Mouse (Mus musculus) cerebellum, adult 2 months (tissue): Measurements from ENCODE around the gene Slco2b1. TPM values are rescaled to one million over a fixed set of nuclear protein-coding genes. Genes with fewer than 3 reads are reported as not detected.

Source experiments
- DNase-seq, 2 experiments: peaks; one replicate each; pipeline ENCODE4 v3.0.0; 2021
- H3K27ac ChIP-seq: fragments of 200-500 bp; 2 replicates; pipeline ENCODE4 v1.5.1; 2012; ENCODE audit warnings: low read length, control low read depth, inconsistent platforms; ENCODE audit not compliant: insufficient read depth
- H3K27me3 ChIP-seq: fragments of 200-500 bp; 2 replicates; pipeline ENCODE4 v1.6.1; 2012; ENCODE audit warnings: inconsistent platforms, mild to moderate bottlenecking, low read length, moderate library complexity; ENCODE audit not compliant: control insufficient read depth, insufficient read depth
- H3K4me1 ChIP-seq: fragments of 200-500 bp; 2 replicates; pipeline ENCODE4 v1.6.1; 2011; ENCODE audit warnings: low read length; ENCODE audit not compliant: control insufficient read depth, insufficient read depth
- H3K4me3 ChIP-seq: fragments of 200-500 bp; replicated peaks from 2 replicates; pipeline ENCODE3; 2011; ENCODE audit warnings: mild to moderate bottlenecking, low read depth, low read length, control low read depth; ENCODE audit not compliant: insufficient read depth
- CTCF ChIP-seq: fragments of 200-500 bp; IDR thresholded peaks from 2 replicates; pipeline ENCODE4 v1.5.1; 2011; ENCODE audit warnings: low read depth, mild to moderate bottlenecking, control low read depth, low read length, moderate library complexity, borderline replicate concordance; ENCODE audit not compliant: insufficient read depth
- POLR2A ChIP-seq: fragments of 200-500 bp; IDR thresholded peaks from 2 replicates; pipeline ENCODE4 v1.6.1; 2011; ENCODE audit warnings: low read length, control low read depth, borderline replicate concordance; ENCODE audit not compliant: insufficient read depth
- WGBS: fragments of 180-500 bp; shearing (Covaris S2); methylation state at CpG from one replicate; pipeline ENCODE4 v1.1.7; 2018; 5-methylcytosine and 5-hydroxymethylcytosine counted together
- polyA plus RNA-seq: library from polyadenylated mRNA; depleted of rRNA; stranded (reverse); fragments of >200 nt; gene quantifications from 2 replicates; pipeline ENCODE4 v1.2.3, GENCODE M21; 2012

The Slco2b1 gene
- polyA plus RNA-seq, 1 experiment = 9.4 TPM

DNA sequence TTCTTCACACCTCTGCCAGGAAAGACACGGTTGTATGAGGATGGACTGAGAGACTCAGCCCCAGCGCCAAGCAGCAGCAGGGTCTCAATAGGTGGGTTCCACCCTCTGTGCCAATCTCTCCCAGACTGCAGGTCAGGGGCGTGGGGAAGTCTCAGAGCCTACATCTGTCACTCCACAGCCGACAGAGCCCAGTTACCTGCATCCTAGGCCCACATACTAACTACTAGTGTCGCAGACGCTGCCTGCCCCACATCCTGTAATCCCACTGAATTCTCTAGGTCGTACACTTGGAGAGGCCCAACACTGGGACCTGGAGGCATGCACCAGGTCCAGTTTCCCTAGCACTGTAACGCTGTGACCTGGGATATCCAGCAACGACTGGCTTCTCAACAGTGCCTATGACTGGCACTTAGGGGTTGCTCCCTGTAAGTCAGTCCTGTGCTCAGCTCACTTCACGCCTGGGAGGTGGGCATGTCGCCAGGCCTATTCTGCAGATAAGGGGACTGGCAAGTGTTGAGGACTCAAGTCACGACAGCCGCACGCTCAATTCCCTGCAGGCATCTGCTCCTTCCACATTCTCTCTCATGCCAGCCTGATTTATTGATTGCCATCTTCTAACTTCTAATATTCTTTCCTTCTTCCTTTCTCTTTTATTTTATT lies 49.4 kb downstream of the Slco2b1 start:
- DNase-seq = no peak
- Histone ChIP-seq H3K4me3 (no peak overlapping the region), H3K27me3 (no peaks in the 10 kb centered on the region), H3K4me1 (peaks cover 30% of the 10 kb centered on the region), H3K27ac (no peak overlapping the region)
- no peak for TF ChIP-seq CTCF
- no peak for TF ChIP-seq POLR2A
- WGBS = 70% methylated on average over 14 of the region's 14 CpGs

DNA sequence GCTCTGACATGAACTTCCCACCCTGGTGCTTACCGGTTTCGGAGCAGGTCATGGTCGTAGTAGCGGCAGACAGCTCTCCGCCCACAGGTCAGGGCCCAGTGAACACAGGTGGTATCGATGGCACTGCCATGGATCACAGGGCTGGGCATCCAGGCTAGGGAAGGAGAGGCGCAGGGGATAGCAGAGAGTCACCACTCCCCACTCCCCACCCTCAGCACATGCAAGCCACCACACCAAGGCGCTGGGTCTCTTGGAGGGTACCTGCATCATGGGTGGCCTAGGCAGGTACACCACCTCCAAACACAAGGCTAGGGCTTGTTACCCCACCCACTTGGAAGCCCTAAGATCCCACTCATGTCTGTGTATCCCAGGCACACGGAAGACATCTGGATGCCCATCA lies 50.1 kb downstream of the Slco2b1 start:
- no peak for DNase-seq
- Histone ChIP-seq H3K27me3 (no peaks in the 10 kb centered on the region), H3K27ac (no peak overlapping the region), H3K4me3 (no peak overlapping the region), H3K4me1 (peaks cover 27% of the 10 kb centered on the region)
- WGBS = 97% methylated on average over 9 of the region's 9 CpGs
- TF ChIP-seq POLR2A = no peak
- TF ChIP-seq CTCF = no peak

DNA sequence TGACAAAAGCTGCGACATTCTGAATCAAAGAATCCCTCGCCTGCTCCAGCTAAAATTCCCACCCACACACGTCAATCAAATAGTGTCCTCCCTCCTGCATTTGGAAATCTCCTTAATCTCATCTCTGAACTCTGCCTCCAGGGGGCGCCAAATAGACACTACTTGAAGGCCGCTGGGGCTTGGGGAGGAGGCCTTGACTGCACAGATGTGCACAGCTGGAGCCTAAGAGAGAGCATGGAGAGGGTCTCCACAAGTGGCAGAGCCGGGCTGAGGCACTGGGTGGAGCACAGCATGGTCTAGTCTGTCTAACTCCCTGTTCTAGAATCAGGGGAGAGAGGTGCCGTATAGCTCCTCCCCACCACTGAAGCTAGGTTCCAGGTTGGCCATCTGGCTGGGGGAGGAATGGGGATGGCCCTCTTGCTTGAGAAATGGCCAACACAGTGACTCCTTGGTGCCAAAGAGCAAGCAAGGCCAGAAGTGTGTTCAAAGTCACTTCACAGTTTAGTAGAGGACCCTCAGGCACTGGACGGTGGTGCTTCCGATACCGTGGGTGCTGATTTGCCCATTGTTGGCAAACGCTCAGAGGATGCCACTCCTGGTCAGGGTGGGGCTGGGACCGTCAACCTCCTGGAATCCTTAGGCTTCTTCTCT lies 51.6 kb downstream of the Slco2b1 start:
- peak; percentile 37 to 61 for DNase-seq
- no peaks in the 10 kb centered on the region for H3K27me3 ChIP-seq
- no peak overlapping the region for H3K4me3 ChIP-seq
- 50% methylated on average over 12 of the region's 12 CpGs for WGBS
- TF ChIP-seq CTCF = peak; percentile 55
- TF ChIP-seq POLR2A = no peak
- H3K27ac ChIP-seq = no peak overlapping the region
- peaks cover 11% of the 10 kb centered on the region for H3K4me1 ChIP-seq

DNA sequence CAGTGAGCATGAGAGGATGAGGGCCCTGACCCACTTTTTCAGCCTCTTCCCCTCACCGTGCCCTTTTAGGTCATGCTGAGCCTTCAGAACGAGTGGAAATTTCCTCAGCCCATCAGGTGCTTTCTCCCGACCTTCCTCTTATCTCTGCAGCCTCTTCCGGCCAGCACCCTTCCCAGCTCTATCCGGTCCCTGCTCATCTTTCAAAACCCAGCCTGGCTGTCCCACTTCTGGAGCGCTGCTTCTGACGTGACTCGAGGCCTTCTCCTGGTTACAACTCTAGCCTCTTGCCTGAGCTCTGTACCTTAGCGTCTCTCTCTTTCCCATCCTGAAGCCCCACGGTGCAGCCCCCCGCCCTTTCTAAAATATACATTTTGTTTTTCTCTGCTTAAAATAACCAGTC lies 56.9 kb downstream of the Slco2b1 start:
- WGBS = 85% methylated on average over 11 of the region's 11 CpGs

DNA sequence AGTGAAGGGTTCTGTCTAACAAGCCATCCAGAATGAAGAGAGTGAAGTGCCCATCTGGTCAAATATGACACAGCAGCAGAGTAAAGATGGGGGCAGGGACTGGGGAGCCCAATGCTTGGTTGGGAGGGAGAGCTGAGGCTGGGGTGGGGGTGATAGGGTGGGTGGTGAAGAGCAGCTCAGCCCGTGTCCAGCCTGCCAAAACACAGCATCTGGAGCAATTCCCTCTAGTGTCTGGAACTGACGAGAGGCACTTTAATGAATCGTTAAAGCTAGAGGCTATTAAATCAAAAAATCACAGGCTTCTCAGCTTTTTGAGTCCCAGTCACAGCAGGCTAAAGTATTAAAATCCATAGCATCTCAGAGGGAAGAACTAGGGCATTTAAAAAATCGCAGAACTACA lies 61.6 kb downstream of the Slco2b1 start:
- no peak for TF ChIP-seq CTCF
- no peak for DNase-seq
- Histone ChIP-seq H3K27ac (no peak overlapping the region), H3K4me3 (no peak overlapping the region), H3K4me1 (peaks cover 2% of the 10 kb centered on the region), H3K27me3 (no peaks in the 10 kb centered on the region)
- 69% methylated on average over 4 of the region's 4 CpGs for WGBS

More for the DNA sequence above, 56.9 kb downstream of the Slco2b1 start:
- H3K4me3 ChIP-seq = no peak overlapping the region
- no peaks in the 10 kb centered on the region for H3K27me3 ChIP-seq
- H3K27ac ChIP-seq = no peak overlapping the region
- TF ChIP-seq CTCF = no peak
- no peak for TF ChIP-seq POLR2A
- H3K4me1 ChIP-seq = no peaks in the 10 kb centered on the region; the same call in 1 of the 2 replicates
- no peak for DNase-seq

DNA sequence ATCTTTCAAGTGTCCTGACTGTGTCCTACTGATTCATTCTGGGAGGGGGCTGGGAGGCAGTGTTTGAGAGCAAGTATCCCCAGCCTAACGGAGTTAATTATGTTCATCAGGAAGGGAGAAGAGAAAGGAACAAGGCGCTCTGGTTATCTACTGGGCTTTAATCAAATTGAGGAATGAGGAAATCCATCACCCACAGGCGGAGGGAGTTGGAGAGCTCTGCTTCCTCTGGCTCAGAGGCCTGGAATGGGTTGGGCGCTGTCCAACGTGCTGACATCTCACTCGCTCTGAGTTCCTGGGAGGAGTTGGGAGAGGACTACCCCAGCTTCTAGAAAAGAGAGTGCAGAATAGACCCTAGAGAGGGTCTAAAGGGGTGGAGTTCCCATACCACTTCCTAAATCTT lies 62.5 kb downstream of the Slco2b1 start:
- TF ChIP-seq CTCF (no peak), POLR2A (no peak)
- 9% methylated on average over 6 of the region's 6 CpGs for WGBS
- H3K4me3 ChIP-seq = no peak overlapping the region
- no peaks in the 10 kb centered on the region for H3K27me3 ChIP-seq
- peak in 1 of 2 experiments; percentile 63 for DNase-seq
- H3K4me1 ChIP-seq = peaks cover 2% of the 10 kb centered on the region
- no peak overlapping the region for H3K27ac ChIP-seq

DNA sequence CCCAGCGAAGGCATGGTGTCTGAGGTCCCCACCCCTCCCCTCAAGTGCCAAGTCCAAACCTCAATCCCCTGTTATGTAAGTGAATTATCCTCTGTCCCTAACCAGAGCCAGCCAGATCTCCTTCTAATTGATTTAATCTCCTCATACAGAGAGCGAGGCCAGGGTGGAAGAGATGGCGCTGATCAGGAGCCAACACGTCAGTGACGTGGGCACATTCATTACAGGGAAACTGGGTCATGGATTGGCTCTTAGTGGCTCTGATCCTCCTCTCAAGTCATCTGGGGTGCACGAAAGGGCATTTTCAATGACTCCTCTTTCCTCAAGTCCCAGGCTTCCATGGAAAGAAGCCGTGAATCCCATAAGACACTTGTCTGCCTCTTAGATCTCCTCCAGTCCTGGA lies 66.4 kb downstream of the Slco2b1 start:
- 74% methylated on average over 7 of the region's 7 CpGs for WGBS
- no peak for TF ChIP-seq POLR2A
- TF ChIP-seq CTCF = no peak

DNA sequence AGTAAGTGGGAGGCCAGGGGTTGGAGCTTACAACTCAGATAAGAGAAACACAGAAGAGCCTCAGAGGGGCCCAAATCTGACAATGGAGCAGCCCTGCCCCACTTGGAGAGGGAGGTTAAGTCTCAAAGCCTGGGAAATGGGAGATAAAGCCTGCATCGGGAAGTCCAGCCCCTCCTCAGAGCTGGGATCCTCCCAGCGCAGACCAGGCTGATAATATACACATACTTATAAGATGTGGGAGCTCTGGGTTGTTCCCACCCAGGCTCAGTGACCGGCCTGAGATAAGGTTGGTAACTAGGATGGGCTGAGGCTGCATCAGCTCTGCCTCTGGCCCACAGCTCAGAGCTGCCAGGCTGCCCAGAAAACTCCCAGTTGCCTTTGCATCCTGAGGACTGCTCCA lies 69.1 kb downstream of the Slco2b1 start:
- TF ChIP-seq CTCF (no peak), POLR2A (no peak)
- no peak overlapping the region for H3K27ac ChIP-seq
- no peak for DNase-seq
- 88% methylated on average over 3 of the region's 3 CpGs for WGBS
- no peaks in the 10 kb centered on the region for H3K27me3 ChIP-seq
- no peaks in the 10 kb centered on the region for H3K4me1 ChIP-seq
- no peak overlapping the region for H3K4me3 ChIP-seq

More for the DNA sequence above, 66.4 kb downstream of the Slco2b1 start:
- Histone ChIP-seq H3K27ac (no peak overlapping the region), H3K27me3 (no peaks in the 10 kb centered on the region), H3K4me1 (peaks cover 2% of the 10 kb centered on the region; the same call in 1 of the 2 replicates), H3K4me3 (no peak overlapping the region)
- no peak for DNase-seq
